Comparison of ENCODE assay signal across 9 mouse cellular contexts in the genomic region with DNA sequence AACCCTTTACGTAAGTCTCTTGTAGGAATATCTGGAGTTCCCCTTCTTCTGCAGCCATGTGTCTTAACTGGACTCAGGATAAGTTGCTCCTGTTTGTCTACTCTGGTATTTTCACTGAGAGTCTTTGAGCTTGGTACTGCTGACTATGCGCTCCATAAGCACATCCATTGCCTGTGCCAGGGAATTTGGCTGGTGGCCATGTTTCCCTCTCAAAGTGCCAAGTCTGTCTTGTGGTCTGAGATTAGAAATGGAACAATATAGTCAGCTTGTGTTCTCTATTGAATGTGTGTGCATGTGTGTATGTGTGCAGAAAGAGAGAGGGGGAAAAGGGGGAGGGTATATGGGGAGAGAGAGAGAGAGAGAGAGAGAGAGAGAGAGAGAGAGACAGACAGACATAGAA.
DNase-seq lines count a peak whose midpoint lies in the region; ATAC-seq and TF ChIP-seq lines count a peak whose summit lies in the region.
"Had no signal": no experiment of that assay in that cellular context is flagged by ENCODE, and none has a peak within 500 bp of the region (broad histone marks: within the 10 kb centered on the region; RNA-seq: fewer than 3 reads in every experiment).

No protein-coding gene starts in this region.

- WGBS in hindbrain, embryonic 15.5 days, result 76% methylated on average over 2 of the region's 2 CpGs
- 93% methylated on average over 2 of the region's 2 CpGs for WGBS in hindbrain, embryonic 11.5 days
- 44% methylated on average over 2 of the region's 2 CpGs for WGBS in cerebellum, adult 2 months

- peak; percentile 65 for ATAC-seq in hindbrain, embryonic 15.5 days (ENCODE audit: low FRiP score, low read depth)
- no peak for ATAC-seq in hindbrain, embryonic 11.5 days (ENCODE audit: low FRiP score)

- H3K4me1 ChIP-seq in hindbrain, embryonic 15.5 days (replicated peaks), result no peaks in the 10 kb centered on the region
- H3K4me1 ChIP-seq in hindbrain, embryonic 11.5 days (replicated peaks; ENCODE audit: control insufficient read depth, insufficient read depth, low read length), result no peaks in the 10 kb centered on the region
- H3K4me1 ChIP-seq in cerebellum, adult 2 months (ENCODE audit: control insufficient read depth, insufficient read depth, low read length), result peaks cover 8% of the 10 kb centered on the region; the same call in 1 of the 2 replicates
- H3K4me1 ChIP-seq: lung, embryonic 15.5 days had no signal

- no peaks in the 10 kb centered on the region for H3K27me3 ChIP-seq in hindbrain, embryonic 15.5 days
- H3K27me3 ChIP-seq in hindbrain, embryonic 11.5 days (ENCODE audit: control insufficient read depth, insufficient read depth, low read length), result no peaks in the 10 kb centered on the region
- H3K27me3 ChIP-seq in cerebellum, adult 2 months (ENCODE audit: control insufficient read depth, insufficient read depth, low read length), result no peaks in the 10 kb centered on the region
- H3K27me3 ChIP-seq: lung, embryonic 15.5 days had no signal

- no peak for TF ChIP-seq CTCF in cerebellum, adult 2 months (IDR thresholded peaks at IDR 0.05; ENCODE audit: borderline replicate concordance, insufficient read depth, low read depth, low read length)

- intact Hi-C loops in gastrocnemius, postnatal 14 days (cut with DNase I; ENCODE audit: low total_unique reads), result no loop called here
- intact Hi-C loops in left cerebral cortex, postnatal 36 days (cut with DNase I), result no loop called here

- H3K9ac ChIP-seq in hindbrain, embryonic 15.5 days, result no peak overlapping the region
- no peak overlapping the region for H3K9ac ChIP-seq in hindbrain, embryonic 11.5 days (ENCODE audit: low read depth, low read length)
- H3K9ac ChIP-seq: lung, embryonic 15.5 days had no signal

- H3K4me2 ChIP-seq in hindbrain, embryonic 15.5 days, result no peak overlapping the region
- H3K4me2 ChIP-seq in hindbrain, embryonic 11.5 days (replicated peaks; ENCODE audit: low read depth, low read length), result no peak overlapping the region
- H3K4me2 ChIP-seq: lung, embryonic 15.5 days had no signal

- no peak overlapping the region for H3K27ac ChIP-seq in hindbrain, embryonic 15.5 days (replicated peaks)
- no peak overlapping the region for H3K27ac ChIP-seq in hindbrain, embryonic 11.5 days (ENCODE audit: low read depth, low read length)
- H3K27ac ChIP-seq in cerebellum, adult 2 months (ENCODE audit: insufficient read depth, low read length), result no peak overlapping the region
- H3K27ac ChIP-seq: lung, embryonic 15.5 days had no signal

- no peak for TF ChIP-seq POLR2A in cerebellum, adult 2 months (IDR thresholded peaks at IDR 0.05; ENCODE audit: borderline replicate concordance, insufficient read depth, low read length)

- no peak for DNase-seq in hindbrain, embryonic 11.5 days (ENCODE audit: low spot score)
- peak; percentile 90 to 92 for DNase-seq in cerebellum, adult 2 months
- peak; percentile 6 for DNase-seq in gastrocnemius, postnatal 14 days
- peak; percentile 69 to 73 for DNase-seq in left cerebral cortex, postnatal 36 days (ENCODE audit: low spot score in 2 of 2)
- no peak for DNase-seq in yolk sac, embryonic 10.5 days (ENCODE audit: low spot score)
- no peak for DNase-seq in adrenal gland, adult 8-10 months
- DNase-seq in lung, adult 18-20 months, result no peak

- no peaks in the 10 kb centered on the region for H3K9me3 ChIP-seq in hindbrain, embryonic 15.5 days
- H3K9me3 ChIP-seq in hindbrain, embryonic 11.5 days (ENCODE audit: control insufficient read depth, low read length), result no peaks in the 10 kb centered on the region
- H3K9me3 ChIP-seq: lung, embryonic 15.5 days had no signal

- no peaks in the 10 kb centered on the region for H3K36me3 ChIP-seq in hindbrain, embryonic 15.5 days
- H3K36me3 ChIP-seq in hindbrain, embryonic 11.5 days (ENCODE audit: control insufficient read depth, insufficient read depth, low read length), result no peaks in the 10 kb centered on the region
- H3K36me3 ChIP-seq: lung, embryonic 15.5 days had no signal

- H3K4me3 ChIP-seq in hindbrain, embryonic 15.5 days, result no peak overlapping the region
- H3K4me3 ChIP-seq in hindbrain, embryonic 11.5 days (ENCODE audit: low read depth, low read length), result no peak overlapping the region
- H3K4me3 ChIP-seq in cerebellum, adult 2 months (replicated peaks; ENCODE audit: insufficient read depth, low read depth, low read length), result no peak overlapping the region
- H3K4me3 ChIP-seq: lung, embryonic 15.5 days had no signal

Comparison
In these comparisons a context has a peak if more than half of its experiments do, and no peak if none do; other contexts are left out.
1. DNase-seq: peak in cerebellum, adult 2 months (2 of 2), gastrocnemius, postnatal 14 days (single experiment) and left cerebral cortex, postnatal 36 days (2 of 2); none in hindbrain, embryonic 11.5 days (single experiment), yolk sac, embryonic 10.5 days (single experiment), adrenal gland, adult 8-10 months (single experiment) and lung, adult 18-20 months (0 of 2).